Mouse (Mus musculus): Measurements from ENCODE around the gene Foxj3. TPM values are rescaled to one million over a fixed set of nuclear protein-coding genes. Genes with fewer than 3 reads are reported as not detected.

Gene Foxj3
- polyA plus RNA-seq, 1 experiment, result 27.2 TPM

GRCm38 (mm10) chr4:119662976-119663375, 126.2 kb downstream of the Foxj3 start:
- whole genome bisulfite sequencing, result 88% methylated on average over 7 of the region's 7 CpGs
- Histone ChIP-seq H3K36me3 (ENCODE audit: control insufficient read depth, insufficient read depth, low read length) (no peaks in the 10 kb centered on the region), H3K27me3 (ENCODE audit: control insufficient read depth, insufficient read depth, low read length) (no peaks in the 10 kb centered on the region), H3K4me3 (ENCODE audit: control insufficient read depth, insufficient read depth, low read length) (no peak overlapping the region), H3K4me1 (replicated peaks; ENCODE audit: control insufficient read depth, insufficient read depth, low read length) (peaks cover 10% of the 10 kb centered on the region; the same call in 1 of the 2 replicates), H3K27ac (ENCODE audit: control insufficient read depth, insufficient read depth, low read length) (no peak overlapping the region)
- TF ChIP-seq POLR2A (IDR thresholded peaks at IDR 0.05; ENCODE audit: control insufficient read depth, extremely low read depth, insufficient read depth, low read length, poor library complexity) (no peak), CTCF (IDR thresholded peaks at IDR 0.05; ENCODE audit: borderline replicate concordance, control insufficient read depth, extremely low read depth, insufficient read depth, low read length, poor library complexity) (no peak)
- DNase-seq, result no peak

DNA sequence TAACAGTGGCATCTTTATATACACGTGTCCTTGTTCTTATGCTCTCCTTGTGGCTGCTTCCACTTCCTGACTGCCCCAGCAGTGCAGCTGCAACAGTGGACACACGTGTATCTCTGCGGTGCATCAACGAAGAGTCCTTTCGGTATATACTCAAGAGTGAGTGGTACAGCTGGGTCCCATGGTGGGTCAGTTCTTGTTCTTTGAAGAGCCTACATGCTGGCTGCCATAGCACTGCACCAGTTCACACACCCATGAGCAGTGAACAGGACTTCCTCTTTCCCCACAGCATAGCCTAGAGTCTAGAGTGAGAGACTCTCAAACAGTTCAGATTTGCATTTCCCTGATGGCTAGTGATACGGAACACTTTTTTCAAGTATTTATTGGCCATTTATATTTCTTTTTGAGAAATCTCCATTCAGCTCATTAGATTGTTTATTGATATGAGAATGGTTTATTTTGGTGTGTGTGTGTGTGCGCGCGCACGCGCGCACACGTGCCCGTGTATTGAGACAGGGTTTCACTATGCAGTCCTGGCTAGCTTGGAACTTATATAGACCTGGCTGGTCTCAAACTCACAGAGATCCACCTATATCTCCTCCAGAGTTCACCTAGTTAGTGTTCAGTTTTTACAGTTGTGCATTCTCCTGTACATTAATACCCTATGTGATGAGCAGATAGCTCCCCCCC, 126.7 kb downstream of the Foxj3 start:
- 75% methylated on average over 14 of the region's 14 CpGs for WGBS
- no peak overlapping the region for H3K4me3 ChIP-seq (ENCODE audit: control insufficient read depth, insufficient read depth, low read length)
- no peaks in the 10 kb centered on the region for H3K27me3 ChIP-seq (ENCODE audit: control insufficient read depth, insufficient read depth, low read length)
- TF ChIP-seq POLR2A (IDR thresholded peaks at IDR 0.05; ENCODE audit: control insufficient read depth, extremely low read depth, insufficient read depth, low read length, poor library complexity) (no peak), CTCF (IDR thresholded peaks at IDR 0.05; ENCODE audit: borderline replicate concordance, control insufficient read depth, extremely low read depth, insufficient read depth, low read length, poor library complexity) (no peak)
- H3K36me3 ChIP-seq (ENCODE audit: control insufficient read depth, insufficient read depth, low read length), result no peaks in the 10 kb centered on the region
- peaks cover 16% of the 10 kb centered on the region for H3K4me1 ChIP-seq (replicated peaks; ENCODE audit: control insufficient read depth, insufficient read depth, low read length)
- no peak for DNase-seq
- no peak overlapping the region for H3K27ac ChIP-seq (ENCODE audit: control insufficient read depth, insufficient read depth, low read length)

DNA sequence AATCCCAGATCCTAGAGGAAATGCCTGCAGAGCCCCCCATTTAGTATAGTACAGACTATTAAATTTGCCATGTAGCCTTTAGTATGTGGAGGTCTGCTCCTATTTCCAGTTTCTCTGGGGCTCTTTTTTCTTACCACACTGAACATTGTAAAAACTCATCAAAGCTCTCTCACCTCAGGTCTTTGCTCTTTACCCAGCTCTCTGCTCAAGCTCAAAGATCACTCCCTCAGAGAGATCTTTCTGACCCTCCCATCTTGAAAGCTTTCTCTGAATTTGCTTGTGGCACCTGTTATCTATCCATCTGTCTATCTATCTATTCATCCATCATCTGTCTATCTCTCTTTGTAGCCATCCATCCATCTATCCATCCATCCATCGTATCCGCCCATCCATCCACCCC, 128.4 kb downstream of the Foxj3 start:
- TF ChIP-seq CTCF (IDR thresholded peaks at IDR 0.05; ENCODE audit: borderline replicate concordance, control insufficient read depth, extremely low read depth, insufficient read depth, low read length, poor library complexity) (no peak), POLR2A (IDR thresholded peaks at IDR 0.05; ENCODE audit: control insufficient read depth, extremely low read depth, insufficient read depth, low read length, poor library complexity) (no peak)
- no peak for DNase-seq
- H3K36me3 ChIP-seq (ENCODE audit: control insufficient read depth, insufficient read depth, low read length), result no peaks in the 10 kb centered on the region
- H3K4me1 ChIP-seq (replicated peaks; ENCODE audit: control insufficient read depth, insufficient read depth, low read length), result peaks cover 32% of the 10 kb centered on the region
- H3K4me3 ChIP-seq (ENCODE audit: control insufficient read depth, insufficient read depth, low read length), result no peak overlapping the region
- H3K27me3 ChIP-seq (ENCODE audit: control insufficient read depth, insufficient read depth, low read length), result no peaks in the 10 kb centered on the region
- 99% methylated on average over 2 of the region's 2 CpGs for WGBS
- H3K27ac ChIP-seq (ENCODE audit: control insufficient read depth, insufficient read depth, low read length), result no peak overlapping the region

DNA sequence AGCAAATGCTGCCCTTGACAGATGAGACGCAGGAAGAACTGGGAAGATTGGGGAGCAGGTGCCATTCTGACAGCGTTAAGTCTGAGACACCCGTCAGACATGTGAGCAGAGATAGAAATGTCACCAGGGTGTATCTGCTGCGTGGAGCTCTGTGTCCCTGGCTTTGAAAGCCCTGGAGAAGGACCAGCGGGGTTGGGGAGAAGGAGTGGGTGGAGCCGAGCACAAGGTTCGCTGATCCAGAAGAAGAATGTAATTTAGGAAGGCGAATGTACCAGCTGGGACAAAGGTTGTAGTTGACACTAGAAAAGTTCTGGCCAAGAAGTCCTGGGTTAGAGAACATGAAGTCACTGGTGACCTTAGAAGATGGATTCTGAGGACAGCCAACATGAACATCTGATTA, 129.3 kb downstream of the Foxj3 start:
- H3K27ac ChIP-seq (ENCODE audit: control insufficient read depth, insufficient read depth, low read length), result no peak overlapping the region
- no peak overlapping the region for H3K4me3 ChIP-seq (ENCODE audit: control insufficient read depth, insufficient read depth, low read length)
- DNase-seq, result no peak
- peaks cover 41% of the 10 kb centered on the region for H3K4me1 ChIP-seq (replicated peaks; ENCODE audit: control insufficient read depth, insufficient read depth, low read length)
- TF ChIP-seq POLR2A (IDR thresholded peaks at IDR 0.05; ENCODE audit: control insufficient read depth, extremely low read depth, insufficient read depth, low read length, poor library complexity), result no peak
- TF ChIP-seq CTCF (IDR thresholded peaks at IDR 0.05; ENCODE audit: borderline replicate concordance, control insufficient read depth, extremely low read depth, insufficient read depth, low read length, poor library complexity), result no peak
- no peaks in the 10 kb centered on the region for H3K27me3 ChIP-seq (ENCODE audit: control insufficient read depth, insufficient read depth, low read length)
- no peaks in the 10 kb centered on the region for H3K36me3 ChIP-seq (ENCODE audit: control insufficient read depth, insufficient read depth, low read length)
- 89% methylated on average over 8 of the region's 8 CpGs for WGBS

DNA sequence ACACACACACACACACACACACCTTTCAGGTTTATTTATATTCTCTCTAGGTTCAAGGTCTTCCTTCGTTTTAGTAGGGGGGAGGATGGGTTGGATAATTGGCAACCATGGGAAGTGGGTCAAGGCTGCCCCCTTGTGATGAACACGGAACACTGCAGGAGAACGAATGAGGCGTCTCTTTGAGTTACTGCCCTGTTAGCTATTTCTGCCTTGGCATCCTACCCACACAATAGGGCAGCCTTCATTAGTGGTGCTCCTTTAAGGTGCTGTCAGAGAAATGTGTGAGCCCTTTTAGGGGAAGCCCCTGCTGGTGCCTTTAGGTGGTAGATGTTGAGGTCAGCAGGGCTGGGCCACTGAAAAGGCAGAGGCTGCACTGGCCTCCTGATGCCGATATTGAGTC, 130.7 kb downstream of the Foxj3 start:
- WGBS, result 29% methylated on average over 5 of the region's 5 CpGs
- Histone ChIP-seq H3K36me3 (ENCODE audit: control insufficient read depth, insufficient read depth, low read length) (no peaks in the 10 kb centered on the region), H3K27ac (ENCODE audit: control insufficient read depth, insufficient read depth, low read length) (no peak overlapping the region), H3K4me3 (ENCODE audit: control insufficient read depth, insufficient read depth, low read length) (no peak overlapping the region), H3K27me3 (ENCODE audit: control insufficient read depth, insufficient read depth, low read length) (no peaks in the 10 kb centered on the region), H3K4me1 (replicated peaks; ENCODE audit: control insufficient read depth, insufficient read depth, low read length) (peaks cover 50% of the 10 kb centered on the region)
- peak; percentile 48 for DNase-seq
- TF ChIP-seq POLR2A (IDR thresholded peaks at IDR 0.05; ENCODE audit: control insufficient read depth, extremely low read depth, insufficient read depth, low read length, poor library complexity), result no peak
- TF ChIP-seq CTCF (IDR thresholded peaks at IDR 0.05; ENCODE audit: borderline replicate concordance, control insufficient read depth, extremely low read depth, insufficient read depth, low read length, poor library complexity), result peak; percentile 9; the same call in 1 of the 2 replicates

DNA sequence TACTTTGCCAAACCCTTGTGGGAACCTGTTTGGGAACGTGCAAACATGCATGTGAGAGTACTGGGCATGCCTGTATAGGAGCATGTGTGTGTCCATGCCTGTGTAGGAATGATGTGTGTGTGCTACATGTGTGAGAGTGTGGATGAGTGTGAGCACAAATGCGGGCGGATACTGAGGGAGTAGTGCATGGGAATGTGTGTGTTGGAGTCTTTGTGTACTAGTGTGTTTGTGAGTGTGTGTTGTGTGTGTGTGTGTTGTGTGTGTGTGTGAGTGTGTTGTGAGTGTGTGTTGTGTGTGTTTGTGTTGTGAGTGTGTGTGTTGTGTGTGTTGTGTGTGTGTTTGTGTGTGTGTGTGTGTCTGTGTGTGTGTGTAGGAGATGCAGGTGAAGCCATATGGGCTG, 131.4 kb downstream of the Foxj3 start:
- H3K27ac ChIP-seq (ENCODE audit: control insufficient read depth, insufficient read depth, low read length), result no peak overlapping the region
- WGBS, result 91% methylated on average over 3 of the region's 3 CpGs
- no peaks in the 10 kb centered on the region for H3K27me3 ChIP-seq (ENCODE audit: control insufficient read depth, insufficient read depth, low read length)
- H3K4me3 ChIP-seq (ENCODE audit: control insufficient read depth, insufficient read depth, low read length), result no peak overlapping the region
- peaks cover 49% of the 10 kb centered on the region for H3K4me1 ChIP-seq (replicated peaks; ENCODE audit: control insufficient read depth, insufficient read depth, low read length)
- DNase-seq, result no peak
- no peaks in the 10 kb centered on the region for H3K36me3 ChIP-seq (ENCODE audit: control insufficient read depth, insufficient read depth, low read length)
- TF ChIP-seq POLR2A (IDR thresholded peaks at IDR 0.05; ENCODE audit: control insufficient read depth, extremely low read depth, insufficient read depth, low read length, poor library complexity), result no peak
- no peak for TF ChIP-seq CTCF (IDR thresholded peaks at IDR 0.05; ENCODE audit: borderline replicate concordance, control insufficient read depth, extremely low read depth, insufficient read depth, low read length, poor library complexity)

Data from thymus, adult 2 months (tissue).